Mouse (Mus musculus) hindbrain, embryonic 12.5 days (tissue): ENCODE results near the gene Tbx5. TPM values are rescaled to one million over a fixed set of nuclear protein-coding genes. Genes with fewer than 3 reads are reported as not detected.

Experiments used
- ATAC-seq: fragments of 200-750 bp; cut with Nextera tagmentation; 2 replicates; pipeline ENCODE4 v1.8.0; 2017; ENCODE audit warnings: moderate TSS enrichment; ENCODE audit not compliant: low FRiP score
- H3K27ac ChIP-seq: fragments of 300-500 bp; sonication (generic); 2 replicates; pipeline ENCODE4 v1.5.1; 2016; ENCODE audit warnings: mild to moderate bottlenecking
- H3K27me3 ChIP-seq: fragments of 300-500 bp; sonication (generic); 2 replicates; pipeline ENCODE4 v1.6.1; 2016; ENCODE audit warnings: mild to moderate bottlenecking
- H3K36me3 ChIP-seq: fragments of 300-500 bp; sonication (generic); 2 replicates; pipeline ENCODE4 v1.6.1; 2016; ENCODE audit warnings: mild to moderate bottlenecking
- H3K4me1 ChIP-seq: fragments of 300-500 bp; sonication (generic); 2 replicates; pipeline ENCODE4 v1.6.1; 2016
- H3K4me2 ChIP-seq: fragments of 300-500 bp; sonication (generic); replicated peaks from 2 replicates; pipeline ENCODE4 v1.6.1; 2016; ENCODE audit warnings: mild to moderate bottlenecking
- H3K4me3 ChIP-seq: fragments of 300-500 bp; sonication (generic); 2 replicates; pipeline ENCODE4 v1.5.1; 2016; ENCODE audit warnings: mild to moderate bottlenecking
- H3K9ac ChIP-seq: fragments of 300-500 bp; sonication (generic); 2 replicates; pipeline ENCODE4 v1.6.1; 2016; ENCODE audit warnings: mild to moderate bottlenecking, moderate library complexity
- H3K9me3 ChIP-seq: fragments of 300-500 bp; sonication (generic); replicated peaks from 2 replicates; pipeline ENCODE4 v1.6.1; 2016; ENCODE audit warnings: mild to moderate bottlenecking
- WGBS: fragments of 180-500 bp; shearing (Covaris S2); methylation state at CpG from one replicate; pipeline ENCODE4 v1.1.7; 2016; 5-methylcytosine and 5-hydroxymethylcytosine counted together
- polyA plus RNA-seq: library from polyadenylated mRNA; unstranded; fragments of >200 nt; fragmentation: Nextera tagmentation; extraction: Ambion mirVana; gene quantifications from 2 replicates; pipeline ENCODE4 v1.2.1, GENCODE M21; 2016

Tbx5 gene
- polyA plus RNA-seq: 0.09 and 0.13 TPM in 2 replicates

- no peak within 1 kb of the TSS for H3K27ac ChIP-seq
- no peak within 1 kb of the TSS for H3K4me3 ChIP-seq
- peaks cover 98% of the 10 kb centered on the region for H3K27me3 ChIP-seq
- H3K9me3 ChIP-seq: no peaks in the 10 kb centered on the region
- no peaks in the 10 kb centered on the region for H3K36me3 ChIP-seq
- H3K4me2 ChIP-seq: no peak within 1 kb of the TSS
- peaks cover 4% of the 10 kb centered on the region; the same call in 1 of the 2 replicates for H3K4me1 ChIP-seq
- no peak for ATAC-seq
- 2% methylated on average over 16 of the region's 16 CpGs for WGBS
- H3K9ac ChIP-seq: no peak within 1 kb of the TSS
These were observed at the start of gene Tbx5 for GRCm38 (mm10) chr5:119832479-119832796. Tbx5 (plus strand) TSS chr5:119832668.

- Histone ChIP-seq H3K4me3 (no peak overlapping the region), H3K36me3 (no peaks in the 10 kb centered on the region), H3K4me1 (no peaks in the 10 kb centered on the region), H3K9ac (no peak overlapping the region), H3K27me3 (peaks cover 21% of the 10 kb centered on the region), H3K27ac (no peak overlapping the region), H3K9me3 (no peaks in the 10 kb centered on the region), H3K4me2 (no peak overlapping the region)
- 87% methylated on average over 7 of the region's 7 CpGs for WGBS
- ATAC-seq: no peak
These were observed 46.5 kb upstream of the Tbx5 start for GRCm38 (mm10) chr5:119785959-119786358.

GRCm38 (mm10) chr5:119791664-119792063 is 40.8 kb upstream of the Tbx5 start:
- WGBS: 52% methylated on average over 5 of the region's 5 CpGs
- Histone ChIP-seq H3K4me3 (no peak overlapping the region), H3K4me1 (no peaks in the 10 kb centered on the region), H3K4me2 (no peak overlapping the region), H3K27ac (no peak overlapping the region), H3K9me3 (no peaks in the 10 kb centered on the region), H3K36me3 (no peaks in the 10 kb centered on the region), H3K9ac (no peak overlapping the region), H3K27me3 (peaks cover 67% of the 10 kb centered on the region)
- no peak for ATAC-seq

GRCm38 (mm10) chr5:119793972-119794371 is 38.5 kb upstream of the Tbx5 start:
- ATAC-seq: no peak
- H3K9me3 ChIP-seq: no peaks in the 10 kb centered on the region
- no peaks in the 10 kb centered on the region for H3K36me3 ChIP-seq
- peaks cover 87% of the 10 kb centered on the region for H3K27me3 ChIP-seq
- no peak overlapping the region for H3K4me3 ChIP-seq
- H3K27ac ChIP-seq: no peak overlapping the region
- H3K4me1 ChIP-seq: no peaks in the 10 kb centered on the region
- no peak overlapping the region for H3K9ac ChIP-seq
- H3K4me2 ChIP-seq: no peak overlapping the region
- WGBS: 4% methylated on average over 4 of the region's 4 CpGs

- H3K27me3 ChIP-seq: peaks cover 98% of the 10 kb centered on the region
- no peak overlapping the region for H3K9ac ChIP-seq
- H3K27ac ChIP-seq: no peak overlapping the region
- no peak overlapping the region for H3K4me3 ChIP-seq
- ATAC-seq: no peak
- H3K36me3 ChIP-seq: no peaks in the 10 kb centered on the region
- no peaks in the 10 kb centered on the region for H3K4me1 ChIP-seq
- H3K9me3 ChIP-seq: no peaks in the 10 kb centered on the region
- under 1% methylated on average over 6 of the region's 6 CpGs for WGBS
- no peak overlapping the region for H3K4me2 ChIP-seq
These were observed 37.1 kb upstream of the Tbx5 start for GRCm38 (mm10) chr5:119795376-119795775.

GRCm38 (mm10) chr5:119795777-119796176 is 36.7 kb upstream of the Tbx5 start:
- 8% methylated on average over 3 of the region's 3 CpGs for WGBS
- Histone ChIP-seq H3K4me3 (no peak overlapping the region), H3K27me3 (peaks cover 100% of the 10 kb centered on the region), H3K9me3 (no peaks in the 10 kb centered on the region), H3K27ac (no peak overlapping the region), H3K4me1 (no peaks in the 10 kb centered on the region), H3K4me2 (no peak overlapping the region), H3K9ac (no peak overlapping the region), H3K36me3 (no peaks in the 10 kb centered on the region)
- no peak for ATAC-seq

GRCm38 (mm10) chr5:119796443-119797160 is 35.9 kb upstream of the Tbx5 start:
- under 1% methylated on average over 31 of the region's 33 CpGs for WGBS
- Histone ChIP-seq H3K4me1 (no peaks in the 10 kb centered on the region), H3K4me3 (no peak overlapping the region), H3K9me3 (no peaks in the 10 kb centered on the region), H3K4me2 (no peak overlapping the region), H3K9ac (no peak overlapping the region), H3K27ac (no peak overlapping the region), H3K27me3 (peaks cover 100% of the 10 kb centered on the region), H3K36me3 (no peaks in the 10 kb centered on the region)
- ATAC-seq: no peak

- peaks cover 100% of the 10 kb centered on the region for H3K27me3 ChIP-seq
- H3K9ac ChIP-seq: no peak overlapping the region
- no peaks in the 10 kb centered on the region for H3K4me1 ChIP-seq
- WGBS: under 1% methylated on average over 26 of the region's 26 CpGs
- no peaks in the 10 kb centered on the region for H3K36me3 ChIP-seq
- no peaks in the 10 kb centered on the region for H3K9me3 ChIP-seq
- H3K4me3 ChIP-seq: no peak overlapping the region
- H3K27ac ChIP-seq: no peak overlapping the region
- no peak overlapping the region for H3K4me2 ChIP-seq
- no peak for ATAC-seq
These were observed 34.8 kb upstream of the Tbx5 start for GRCm38 (mm10) chr5:119797580-119798150.

- Histone ChIP-seq H3K4me3 (no peak overlapping the region), H3K36me3 (no peaks in the 10 kb centered on the region), H3K4me2 (no peak overlapping the region), H3K27ac (no peak overlapping the region), H3K4me1 (no peaks in the 10 kb centered on the region), H3K27me3 (peaks cover 100% of the 10 kb centered on the region), H3K9me3 (no peaks in the 10 kb centered on the region), H3K9ac (no peak overlapping the region)
- 5% methylated on average over 4 of the region's 4 CpGs for WGBS
- ATAC-seq: no peak
These were observed 34.2 kb upstream of the Tbx5 start for GRCm38 (mm10) chr5:119798261-119798660.

- no peaks in the 10 kb centered on the region for H3K36me3 ChIP-seq
- no peak for ATAC-seq
- H3K4me2 ChIP-seq: no peak overlapping the region
- no peak overlapping the region for H3K4me3 ChIP-seq
- 3% methylated on average over 5 of the region's 5 CpGs for WGBS
- H3K9me3 ChIP-seq: no peaks in the 10 kb centered on the region
- no peaks in the 10 kb centered on the region for H3K4me1 ChIP-seq
- no peak overlapping the region for H3K27ac ChIP-seq
- H3K9ac ChIP-seq: no peak overlapping the region
- H3K27me3 ChIP-seq: peaks cover 100% of the 10 kb centered on the region
These were observed 33.6 kb upstream of the Tbx5 start for GRCm38 (mm10) chr5:119798713-119799418.

- H3K27ac ChIP-seq: no peak overlapping the region
- H3K4me1 ChIP-seq: no peaks in the 10 kb centered on the region
- no peak overlapping the region for H3K9ac ChIP-seq
- under 1% methylated on average over 9 of the region's 9 CpGs for whole genome bisulfite sequencing
- no peak for ATAC-seq
- H3K4me2 ChIP-seq: no peak overlapping the region
- no peaks in the 10 kb centered on the region for H3K9me3 ChIP-seq
- H3K36me3 ChIP-seq: no peaks in the 10 kb centered on the region
- no peak overlapping the region for H3K4me3 ChIP-seq
- peaks cover 100% of the 10 kb centered on the region for H3K27me3 ChIP-seq
These were observed 32.8 kb upstream of the Tbx5 start for GRCm38 (mm10) chr5:119799419-119800242.

- Histone ChIP-seq H3K36me3 (no peaks in the 10 kb centered on the region), H3K4me2 (no peak overlapping the region), H3K4me3 (no peak overlapping the region), H3K27me3 (peaks cover 100% of the 10 kb centered on the region), H3K27ac (no peak overlapping the region), H3K9ac (no peak overlapping the region), H3K4me1 (no peaks in the 10 kb centered on the region), H3K9me3 (no peaks in the 10 kb centered on the region)
- ATAC-seq: no peak
- WGBS: 1% methylated on average over 11 of the region's 11 CpGs
These were observed 32.2 kb upstream of the Tbx5 start for GRCm38 (mm10) chr5:119800243-119800665.
